Mouse (Mus musculus) central nervous system, embryonic 18 days (tissue): ENCODE results near the gene Insig1. TPM values are rescaled to one million over a fixed set of nuclear protein-coding genes. Genes with fewer than 3 reads are reported as not detected.

Experiments used
- polyA plus RNA-seq: library from polyadenylated mRNA; depleted of rRNA; stranded (reverse); fragments of >200 nt; gene quantifications from 2 replicates; pipeline ENCODE4 v1.2.3, GENCODE M21; 2012; rRNA removed

The Insig1 gene
- 84.6 and 92.1 TPM in 2 replicates for polyA plus RNA-seq

DNA sequence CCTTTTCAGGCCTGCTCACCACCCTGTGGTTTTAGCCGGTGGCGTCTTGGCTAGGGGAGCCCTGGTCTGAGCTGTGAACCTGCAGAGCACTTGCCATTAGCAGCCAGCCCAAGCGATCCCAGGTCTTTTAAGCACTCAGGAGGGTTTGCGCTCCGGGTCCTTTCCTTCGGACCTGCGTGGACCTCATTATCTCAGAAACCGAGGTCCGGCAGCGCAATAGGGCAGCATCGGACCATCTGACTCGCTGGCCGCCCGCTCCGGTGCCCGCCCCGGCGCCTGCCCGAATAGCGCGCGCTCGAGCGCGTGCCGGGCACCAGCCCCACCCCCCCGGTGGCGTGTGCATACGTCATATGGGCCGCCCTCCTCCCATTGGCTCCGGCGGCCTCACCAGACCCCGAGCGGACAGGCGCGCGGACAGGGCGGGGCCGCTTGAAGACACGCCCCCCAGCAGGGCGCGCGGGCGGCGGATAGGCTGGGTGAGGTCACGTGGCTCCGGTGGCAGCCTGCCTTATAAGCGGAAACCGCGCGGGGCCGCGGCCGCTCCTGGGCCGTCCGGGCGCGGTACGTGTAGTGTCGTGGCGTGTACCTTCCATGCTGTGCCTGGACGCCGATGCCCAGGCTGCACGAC, at the start of gene Insig1:
Insig1 (plus strand) TSS at position 536 of the 628 bp plus-strand sequence.

Other genes with a start within 250 kb of the Insig1 start
- gene Htr5a, start 229.2 kb upstream of the Insig1 start, polyA plus RNA-seq = 4.2 and 4.5 TPM in 2 replicates
- 7.7 and 8.4 TPM in 2 replicates for gene En2, start 94.3 kb downstream of the Insig1 start, polyA plus RNA-seq
- 12.8 and 22.2 TPM in 2 replicates for gene Cnpy1, start 174.4 kb downstream of the Insig1 start, polyA plus RNA-seq
- gene Rbm33, start 245.8 kb downstream of the Insig1 start, polyA plus RNA-seq = 47.3 and 54.8 TPM in 2 replicates